Mouse (Mus musculus) thymus, postnatal 10 days (tissue): ENCODE results near the gene Ankrd33b.

Source experiments
- DNase-seq, 2 experiments: peaks; one replicate each; pipeline ENCODE4 v3.0.0; 2021; ENCODE audit warnings: low spot score in 2 of 2

Gene Ankrd33b

DNA sequence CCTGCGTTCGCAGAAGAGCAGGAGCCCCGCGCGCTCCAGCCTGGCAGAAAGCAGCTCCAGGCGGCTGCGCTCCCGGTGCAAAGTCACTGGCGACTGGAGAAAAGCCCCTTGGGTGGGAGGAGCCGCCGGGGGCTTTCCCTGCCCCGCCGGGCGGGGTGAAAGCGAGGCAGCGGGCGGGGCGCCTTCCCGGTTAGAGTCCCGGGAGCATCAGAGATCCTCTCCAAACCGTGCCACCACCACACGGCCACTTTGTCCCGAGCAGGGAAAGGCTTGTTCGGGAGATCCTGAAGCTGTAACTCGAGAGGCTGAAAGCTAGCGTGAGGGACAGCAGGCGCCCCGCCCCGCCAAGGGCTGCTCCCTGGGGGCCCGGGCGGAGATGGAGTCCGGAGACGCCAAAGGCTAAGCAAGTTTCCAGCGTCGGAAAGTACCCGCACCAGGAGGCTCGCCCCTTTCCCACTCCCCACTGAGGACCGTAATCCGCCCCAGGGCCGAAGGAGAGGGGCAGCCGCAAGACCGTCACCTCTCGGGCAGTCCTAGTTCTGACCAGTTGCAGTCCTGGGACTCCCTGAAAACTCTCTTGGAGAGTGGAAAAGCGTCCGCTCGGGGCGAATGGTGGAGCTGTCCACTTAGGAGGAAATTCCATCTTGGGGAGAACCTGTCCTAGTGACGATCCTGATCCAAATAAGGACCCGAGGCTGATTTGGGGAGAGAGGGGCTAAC is at the start of gene Ankrd33b:
Ankrd33b (minus strand) TSS at position 246 of the 720 bp plus-strand sequence.
- DNase-seq = no peak

DNA sequence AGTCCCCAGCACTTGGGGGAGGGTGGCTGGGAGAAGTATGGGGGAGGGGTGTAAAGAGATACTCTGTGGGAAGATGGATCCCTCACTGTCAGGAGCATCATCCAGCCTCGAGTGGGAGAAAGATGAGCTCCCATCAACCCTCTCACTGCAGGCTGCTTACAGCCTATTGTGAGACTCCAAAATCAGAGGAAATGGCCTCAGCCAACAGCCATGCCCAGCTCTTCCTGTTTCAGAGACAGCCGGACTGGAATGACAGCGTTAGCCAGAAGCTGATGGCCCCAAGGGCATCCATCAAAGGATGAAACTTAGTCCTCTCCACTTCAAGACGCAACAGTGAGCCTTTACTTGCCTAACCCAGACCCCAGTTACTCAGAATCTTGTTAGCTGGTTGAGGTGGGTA is 47.7 kb upstream of the Ankrd33b start:
- DNase-seq = no peak

DNA sequence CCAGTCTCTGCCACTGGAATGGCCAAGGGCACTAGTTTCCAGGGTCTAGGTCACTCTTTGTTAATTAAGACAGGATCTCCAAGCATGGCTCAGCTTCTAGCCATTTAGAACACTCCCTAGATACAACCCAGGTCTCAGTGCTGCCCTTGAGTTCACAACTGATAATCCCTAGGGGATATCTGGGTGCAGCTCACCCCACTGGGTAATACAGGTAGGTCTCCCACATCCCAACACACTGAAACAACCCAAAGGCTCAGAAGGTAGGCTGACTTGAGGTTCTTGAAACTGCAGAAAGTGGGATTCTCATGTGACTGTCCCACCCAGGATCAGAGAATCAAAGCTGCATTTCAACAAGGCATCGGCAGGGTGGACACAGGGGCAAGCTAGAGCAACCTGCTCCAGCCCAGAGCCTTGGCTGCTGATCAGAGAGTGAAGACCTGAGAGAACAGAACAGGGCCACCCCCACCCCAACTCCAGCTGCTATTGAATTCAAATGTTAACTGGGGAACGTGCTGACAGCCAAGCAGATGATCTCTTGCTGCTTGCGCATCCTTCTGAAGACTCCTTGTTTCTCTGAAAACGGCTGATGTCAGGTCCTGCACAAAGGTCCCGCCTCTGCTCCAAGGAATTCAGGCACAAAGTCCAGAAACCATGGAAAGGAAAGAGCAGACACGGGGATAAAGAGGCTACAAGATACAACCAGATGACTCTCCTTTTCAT is 46.8 kb upstream of the Ankrd33b start:
- DNase-seq = no peak

DNA sequence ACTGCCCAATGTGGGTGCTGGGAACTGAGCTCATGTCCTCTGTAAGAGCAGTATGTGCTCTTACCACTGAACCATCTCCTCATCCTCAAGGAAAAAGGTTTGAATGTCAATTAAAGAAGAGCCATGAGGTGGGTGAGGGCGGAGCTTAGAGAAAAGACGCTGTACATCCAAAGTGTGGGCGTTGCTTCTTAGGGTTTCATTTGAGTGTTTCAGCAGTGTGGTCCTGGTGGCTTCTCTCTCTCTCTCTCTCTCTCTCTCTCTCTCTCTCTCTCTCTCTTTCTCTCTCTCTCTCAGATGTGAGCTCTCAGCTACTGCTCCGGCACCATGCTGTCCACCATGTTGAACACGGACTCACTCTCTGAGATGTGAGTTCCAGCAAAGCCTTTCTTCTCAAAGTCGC is 46.1 kb upstream of the Ankrd33b start:
- no peak for DNase-seq

DNA sequence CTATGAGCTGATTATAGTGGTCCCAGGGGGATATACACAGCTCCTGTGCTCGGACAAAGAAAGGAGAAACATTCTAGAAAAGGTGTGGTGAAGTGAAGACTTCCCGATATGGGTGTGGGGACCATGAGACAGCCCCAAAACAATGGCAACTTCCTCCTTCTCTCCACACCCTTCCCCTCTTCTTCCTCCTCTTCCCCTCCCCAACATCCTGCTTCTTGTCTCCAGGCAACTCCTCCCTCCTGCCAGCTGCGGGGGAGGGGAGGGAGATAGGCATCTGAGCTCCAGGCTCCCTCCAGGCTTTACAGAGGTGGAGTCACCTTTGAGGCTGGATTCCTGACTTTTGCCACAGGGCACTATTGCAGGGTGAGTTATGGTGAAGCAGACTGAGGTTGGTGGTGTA is 45.4 kb upstream of the Ankrd33b start:
- no peak for DNase-seq

DNA sequence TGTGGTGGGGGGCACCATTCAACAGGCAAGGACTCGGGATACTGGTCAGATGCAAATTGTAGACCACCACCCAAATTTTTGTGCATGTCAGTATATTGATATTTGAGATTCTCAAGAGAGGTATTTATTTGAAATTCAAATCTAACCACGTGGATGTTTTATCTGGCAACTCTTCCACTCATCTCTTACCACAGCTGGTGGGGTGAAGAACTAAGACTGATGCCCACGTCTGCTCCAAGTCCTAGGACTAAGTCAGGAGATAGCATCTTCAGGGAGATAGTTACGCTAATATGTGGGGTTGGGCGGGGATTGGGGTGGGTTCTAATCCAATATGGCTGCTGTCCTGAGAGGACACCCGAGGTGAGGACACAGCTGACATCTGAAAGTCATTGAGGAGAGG is 44.9 kb upstream of the Ankrd33b start:
- DNase-seq = no peak

DNA sequence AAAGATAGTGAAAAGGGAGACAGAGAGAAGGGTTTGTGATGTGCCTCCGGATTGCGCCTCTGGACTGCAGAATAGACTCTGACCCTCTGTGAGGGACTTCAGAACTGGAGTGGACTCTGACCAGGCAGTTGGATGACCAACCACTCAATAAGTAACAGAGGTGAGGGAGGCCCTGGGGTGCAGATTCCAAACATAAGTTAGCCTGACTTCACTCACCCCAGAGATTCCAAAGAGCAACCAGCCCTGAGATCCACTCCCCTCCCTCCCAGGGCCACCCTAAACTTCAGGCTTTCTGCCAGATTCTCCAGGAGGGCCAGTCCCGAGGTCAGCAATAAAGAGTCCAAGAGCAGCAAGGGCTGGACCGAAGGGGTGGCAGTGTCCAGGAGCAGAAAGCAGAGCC is 40.0 kb upstream of the Ankrd33b start:
- DNase-seq = no peak

DNA sequence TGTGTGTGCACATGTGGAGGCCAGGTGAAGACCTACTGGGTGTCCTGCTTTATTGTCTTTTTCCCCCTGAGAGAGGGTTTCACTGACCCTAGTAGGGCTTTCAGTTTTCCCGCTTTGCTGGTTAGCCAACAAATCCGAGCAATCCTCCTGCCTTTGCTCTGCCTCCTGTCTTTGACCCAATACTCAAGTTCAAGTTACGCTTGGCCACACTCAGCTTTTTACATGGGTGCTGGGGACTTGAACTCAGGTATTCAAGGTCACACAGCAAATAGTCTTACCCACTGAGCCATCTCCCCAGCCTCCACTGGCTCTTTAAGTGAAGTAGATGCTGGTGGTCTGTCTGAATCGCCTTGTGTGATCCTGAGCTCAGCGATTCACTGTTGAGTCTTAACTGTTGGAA is 39.4 kb upstream of the Ankrd33b start:
- DNase-seq = no peak

DNA sequence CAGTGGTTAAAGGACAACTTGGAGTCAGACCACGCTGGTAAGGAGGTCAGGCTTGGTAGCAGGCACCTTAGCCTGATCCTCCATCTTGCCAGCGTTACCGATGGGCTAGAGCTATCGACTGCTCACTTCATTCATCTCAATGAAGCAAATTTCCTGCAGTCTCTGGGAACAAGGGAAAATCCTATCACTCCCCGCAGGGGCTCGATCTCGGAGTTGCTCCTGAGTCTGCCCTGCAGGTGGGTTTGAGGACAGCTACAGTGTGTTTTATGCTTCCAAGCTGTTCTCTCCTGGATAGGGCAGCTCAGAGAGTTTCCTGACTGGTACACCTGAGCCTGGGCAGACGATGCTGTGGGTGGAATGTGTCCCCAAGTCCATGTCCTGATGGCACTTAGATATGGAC is 36.8 kb upstream of the Ankrd33b start:
- no peak for DNase-seq

DNA sequence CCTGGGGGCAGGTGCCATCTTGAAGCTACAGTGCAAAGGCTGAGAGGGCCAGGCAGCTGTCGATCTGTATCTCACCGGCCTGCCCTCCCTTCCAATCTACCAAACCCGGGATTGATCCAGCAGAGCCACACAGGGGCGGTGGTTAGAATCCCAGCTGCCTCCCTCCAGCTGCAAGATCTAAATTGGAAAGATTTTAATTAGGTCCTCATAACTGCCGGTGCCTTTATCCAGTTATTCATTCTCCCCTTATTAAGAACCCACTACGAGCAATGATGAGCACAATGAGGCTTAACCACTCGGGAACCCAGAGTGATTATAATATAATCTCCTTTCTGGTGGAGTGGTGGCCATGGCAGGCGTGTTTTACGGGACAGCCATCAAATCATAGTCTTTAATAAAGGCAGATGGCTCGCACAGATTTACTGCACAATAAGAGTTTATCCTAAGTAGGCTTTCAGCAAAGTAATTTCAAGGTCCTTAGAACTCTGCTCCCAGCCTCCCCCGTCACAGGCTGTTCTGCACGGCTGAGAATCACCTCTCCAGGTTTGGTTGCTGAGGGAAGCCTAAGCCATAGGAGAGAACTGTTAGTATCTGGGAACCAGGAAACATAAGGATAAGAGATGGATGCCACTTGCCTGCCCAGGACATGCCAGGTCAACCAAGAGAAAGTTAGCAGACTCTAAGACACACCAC is 34.8 kb upstream of the Ankrd33b start:
- DNase-seq = no peak

DNA sequence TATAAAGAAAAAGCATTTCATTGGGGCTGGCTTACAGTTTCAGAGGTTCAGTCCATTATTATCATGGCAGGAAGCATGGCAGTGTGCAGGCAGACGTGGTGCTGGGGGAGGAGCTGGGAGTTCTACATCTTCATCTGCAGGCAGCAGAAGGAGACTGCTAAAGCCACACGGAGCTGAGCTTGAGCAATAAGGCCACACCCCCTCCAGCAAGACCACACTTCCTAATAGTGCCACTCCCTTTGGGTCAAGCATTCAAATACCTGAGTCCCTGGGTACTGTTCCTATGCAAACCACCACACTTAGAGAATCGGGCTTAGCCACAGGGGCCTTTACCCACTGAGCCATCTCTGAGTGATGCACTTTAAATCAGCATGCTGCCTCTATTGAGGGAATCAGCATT is 33.4 kb upstream of the Ankrd33b start:
- DNase-seq = no peak

DNA sequence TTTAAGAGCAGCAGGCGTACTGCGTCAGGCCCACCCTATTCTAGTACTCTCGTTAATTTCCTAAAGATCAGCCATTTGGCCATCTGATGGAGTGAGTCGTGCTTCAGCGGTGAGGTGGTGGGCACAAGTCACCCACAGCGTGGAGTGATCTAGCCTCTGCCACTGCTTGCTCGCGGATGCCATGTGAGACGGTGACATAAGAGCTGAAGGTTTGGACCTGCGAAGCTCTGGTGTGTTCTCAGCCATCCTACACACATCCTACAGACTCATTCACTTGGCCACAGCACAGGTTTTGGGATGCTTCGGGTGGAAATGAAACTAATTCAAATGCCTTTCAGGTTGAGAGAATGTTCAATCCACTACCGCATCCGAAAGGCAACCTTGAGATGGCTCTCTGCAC is 31.2 kb upstream of the Ankrd33b start:
- no peak for DNase-seq

DNA sequence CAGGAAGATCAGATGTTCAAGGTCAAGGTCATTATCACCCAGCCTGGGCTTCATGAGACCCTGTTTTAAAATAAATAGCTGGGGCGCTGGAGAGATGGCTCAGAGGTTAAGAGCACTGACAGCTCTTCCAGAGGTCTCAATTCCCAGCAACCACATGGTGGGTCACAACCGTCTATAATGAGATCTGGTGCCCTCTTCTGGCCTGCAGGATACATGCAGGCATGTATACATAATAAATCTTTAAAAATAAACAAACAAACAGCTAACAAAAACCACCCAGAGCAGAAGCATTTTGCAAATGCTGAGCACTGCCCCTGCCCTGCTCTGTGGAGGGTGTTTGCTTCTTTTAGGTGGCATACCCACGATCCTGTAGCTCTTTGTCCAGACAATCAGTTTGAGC is 29.9 kb upstream of the Ankrd33b start:
- DNase-seq = no peak

DNA sequence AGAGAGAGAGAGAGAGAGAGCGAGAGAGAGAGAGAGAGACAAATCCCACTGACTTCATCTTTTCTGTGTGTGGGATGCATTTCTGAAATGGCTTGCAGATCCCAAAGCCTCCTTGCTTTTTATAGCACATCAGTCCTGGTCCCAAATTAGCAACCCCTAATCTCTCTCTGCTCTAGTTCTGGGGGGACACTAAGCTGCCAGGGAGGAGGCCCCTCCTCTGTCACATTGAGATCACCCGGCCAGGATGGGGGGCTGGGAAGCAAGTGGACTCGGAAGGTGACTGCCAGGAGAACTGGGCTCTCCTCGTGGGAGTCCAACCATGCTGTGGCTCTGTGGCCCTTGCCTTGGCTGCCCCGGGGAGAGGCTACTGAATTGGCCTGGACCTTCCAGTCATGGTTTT is 29.2 kb upstream of the Ankrd33b start:
- no peak for DNase-seq

DNA sequence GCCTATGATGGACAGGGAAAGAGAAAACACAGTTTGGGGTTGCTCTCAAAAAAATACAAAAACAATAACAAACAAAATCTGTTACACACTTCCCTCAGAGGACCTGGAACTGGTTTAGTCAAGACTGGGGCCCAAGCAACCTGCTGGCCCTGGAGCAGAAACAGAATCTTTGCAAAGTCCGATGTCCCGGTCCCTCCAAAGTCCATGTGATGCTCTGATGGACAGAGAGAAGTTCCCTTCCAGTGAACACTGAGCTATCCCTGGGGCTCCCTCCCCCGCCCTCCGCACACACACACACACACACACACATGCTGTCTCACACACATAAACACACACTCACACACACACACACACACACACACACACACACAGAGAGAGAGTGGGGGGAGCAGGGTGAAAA is 28.5 kb upstream of the Ankrd33b start:
- DNase-seq = no peak

DNA sequence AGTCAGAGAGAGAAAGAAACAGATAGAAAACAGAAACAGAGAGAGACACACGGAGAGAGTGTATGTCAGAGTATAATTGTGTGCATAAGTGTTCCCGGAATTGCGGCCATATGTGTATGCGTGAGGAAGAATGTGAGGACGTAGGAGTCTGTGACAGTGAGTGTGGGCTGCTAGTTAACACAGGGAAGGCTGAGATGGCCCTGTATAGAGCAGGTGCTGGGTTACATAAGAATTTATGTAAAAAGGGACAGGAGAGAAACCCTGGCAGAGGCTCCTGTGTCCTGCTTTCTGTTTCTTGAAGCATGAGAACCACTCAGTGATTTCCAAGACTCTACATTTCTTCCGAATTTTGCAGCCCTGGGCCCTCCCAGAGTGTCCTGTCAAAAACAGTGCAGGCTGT is 25.9 kb upstream of the Ankrd33b start:
- DNase-seq = no peak

DNA sequence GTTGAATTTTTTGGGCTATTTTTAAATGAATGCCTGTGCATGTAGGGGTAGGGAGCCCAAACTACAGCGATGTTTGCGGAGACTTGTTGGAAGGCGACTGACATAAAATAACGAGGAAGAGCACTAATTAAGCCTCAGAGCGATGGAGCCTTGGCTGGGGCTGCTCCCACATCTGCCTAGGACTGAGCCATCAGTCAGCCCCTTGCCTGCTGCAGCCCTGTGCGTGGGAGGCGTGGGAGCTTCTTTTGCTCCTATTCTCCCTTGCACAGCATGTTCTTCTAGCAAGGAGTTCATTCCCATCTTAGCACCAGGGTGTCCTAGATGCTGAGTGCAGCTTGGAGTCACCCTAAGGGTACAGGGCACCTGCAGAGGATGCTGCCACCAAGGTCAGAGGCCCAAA is 25.2 kb upstream of the Ankrd33b start:
- no peak for DNase-seq

DNA sequence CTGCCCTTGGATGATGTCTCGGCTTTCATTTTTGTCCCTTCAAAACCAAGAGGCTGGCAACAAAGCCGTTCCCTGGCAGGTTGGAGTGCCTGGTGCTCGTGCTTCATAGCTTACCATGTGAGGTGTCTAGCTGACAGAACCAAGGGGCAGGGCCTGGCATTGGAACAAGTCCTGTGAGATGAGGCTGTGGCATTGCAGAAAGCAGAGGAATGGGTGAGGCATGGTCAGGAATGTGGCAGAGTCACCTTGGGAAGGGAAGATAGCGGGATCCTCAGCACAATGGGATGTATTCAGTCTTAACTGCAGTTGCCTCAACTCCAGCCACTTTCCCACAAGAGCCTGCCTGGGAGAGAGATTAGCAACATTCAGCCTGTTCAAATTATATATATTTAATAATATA is 24.6 kb upstream of the Ankrd33b start:
- no peak for DNase-seq

DNA sequence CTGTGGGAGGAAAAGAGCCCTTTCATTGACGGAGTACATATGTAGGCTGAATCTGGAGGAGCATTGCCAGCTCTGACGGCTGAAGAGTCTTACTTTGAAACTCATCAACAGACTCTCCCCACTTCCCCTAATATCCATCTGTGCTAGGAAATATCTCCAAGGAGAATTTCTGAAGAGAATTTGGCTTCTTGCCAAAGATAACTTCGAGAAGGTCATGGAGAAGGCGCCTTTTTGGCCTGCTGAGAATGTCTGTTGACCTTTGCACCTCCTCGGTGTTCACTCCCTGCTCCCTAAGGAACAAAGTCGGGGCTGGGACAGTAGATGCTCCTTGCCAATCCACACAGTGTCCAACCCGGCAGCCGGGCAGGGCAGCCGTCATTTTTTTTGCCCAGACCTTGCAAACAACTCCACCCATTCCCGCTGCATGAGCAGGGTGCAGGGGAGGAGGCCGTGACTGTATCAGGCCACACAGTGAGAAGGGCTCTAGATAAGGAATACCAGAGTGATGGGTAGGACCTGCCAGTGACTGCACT is 14.5 kb upstream of the Ankrd33b start:
- DNase-seq = no peak

DNA sequence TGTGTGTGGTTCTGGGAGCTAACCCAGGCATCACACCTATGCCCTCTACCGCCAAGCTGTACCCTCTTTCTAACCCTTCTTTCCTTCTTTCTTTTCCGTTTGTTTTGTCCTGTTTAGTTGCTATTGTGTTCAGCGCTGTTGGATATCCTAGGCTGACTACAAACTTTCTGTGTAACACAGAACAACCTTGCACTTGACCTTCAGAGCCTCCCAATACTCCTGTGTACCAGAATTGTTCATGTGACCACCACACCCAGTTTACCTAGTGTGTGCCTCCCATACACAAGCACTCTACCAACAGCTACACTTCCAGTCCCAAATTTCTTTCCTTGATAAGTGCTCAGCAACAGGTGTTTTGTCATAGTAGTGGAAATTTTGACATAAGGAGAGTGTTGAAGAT is 11.9 kb upstream of the Ankrd33b start:
- no peak for DNase-seq

DNA sequence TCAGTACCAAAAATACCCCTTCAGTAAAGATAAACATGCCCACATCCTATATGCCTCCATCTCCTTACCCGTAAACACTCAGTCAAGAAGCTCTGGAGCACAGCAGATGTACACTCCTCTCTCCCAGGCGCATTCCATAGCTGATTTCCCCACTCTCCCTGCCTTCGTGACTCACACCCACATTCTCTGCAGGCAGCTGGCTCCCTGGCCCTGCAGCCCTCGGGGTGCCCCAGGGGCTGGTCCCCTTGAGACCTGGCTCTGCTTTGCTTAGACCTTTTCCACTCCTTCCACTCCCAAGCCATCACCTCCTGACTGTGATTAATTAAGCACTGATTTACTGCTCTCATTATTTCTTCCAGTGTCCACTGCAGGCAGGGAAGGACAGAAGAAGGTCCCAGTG is 7.7 kb upstream of the Ankrd33b start:
- no peak for DNase-seq

DNA sequence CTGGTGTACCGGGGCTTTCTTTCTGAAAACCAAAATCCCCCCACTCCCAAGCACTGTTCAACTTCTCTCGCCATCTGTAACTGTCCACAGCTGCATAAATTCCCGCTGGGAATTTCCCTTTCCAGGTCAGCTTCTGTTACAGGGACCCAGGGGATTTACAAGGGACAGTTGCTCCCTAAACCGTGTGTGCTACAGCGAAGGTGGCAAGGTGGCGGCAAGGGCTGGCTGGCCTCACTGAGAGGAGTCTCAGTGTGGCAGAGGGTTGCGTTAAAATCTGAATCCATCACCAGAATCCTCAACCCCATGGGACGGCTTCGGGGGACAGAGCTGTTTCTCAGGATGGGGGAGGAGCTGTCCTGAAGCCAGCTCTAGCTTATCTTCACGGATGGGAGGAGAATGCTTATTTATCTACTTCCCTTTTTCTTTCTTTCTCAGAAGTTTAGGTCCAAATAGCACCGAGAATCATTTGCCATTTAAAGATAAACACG is 1.6 kb upstream of the Ankrd33b start:
- no peak for DNase-seq

DNA sequence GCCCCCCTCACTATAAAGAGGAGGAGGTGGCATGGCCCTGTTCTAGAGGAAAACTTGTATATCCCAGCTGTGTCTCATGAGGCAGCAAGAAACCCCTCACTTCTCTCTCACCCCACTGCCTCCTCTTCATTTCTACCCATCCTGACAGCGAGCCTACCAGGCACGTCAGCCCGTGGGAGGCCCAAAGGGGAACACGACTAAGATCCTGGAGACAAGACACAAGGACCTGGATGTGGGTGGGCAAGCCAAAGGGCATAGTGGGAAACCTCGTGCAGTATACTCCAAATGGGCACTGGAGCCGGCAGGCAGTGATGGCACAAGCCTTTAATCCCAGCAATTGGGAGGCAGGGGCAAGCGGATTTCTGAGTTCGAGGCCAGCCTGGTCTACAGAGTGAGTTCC is 1.0 kb upstream of the Ankrd33b start:
- DNase-seq = no peak
